ENCODE assay signal across 8 mouse cellular contexts in genomic region chr19:46562132-46562531, GRCm38 (mm10). TPM values are rescaled to one million over a fixed set of nuclear protein-coding genes. Genes with fewer than 3 reads are reported as not detected.
A peak's percentile ranks its signal among the peaks of the same experiment; 100 is the strongest.
DNase-seq lines count a peak whose midpoint lies in the region; ATAC-seq and TF ChIP-seq lines count a peak whose summit lies in the region.
"Had no signal": no experiment of that assay in that cellular context is flagged by ENCODE, and none has a peak within 500 bp of the region (broad histone marks: within the 10 kb centered on the region; RNA-seq: fewer than 3 reads in every experiment).

No protein-coding gene starts in this region.

- no peak overlapping the region for H3K27ac ChIP-seq in kidney, postnatal 0 days
- H3K27ac ChIP-seq: limb, embryonic 12.5 days had no signal

- intact Hi-C loops in gastrocnemius, postnatal 14 days (cut with DNase I; ENCODE audit: low total_unique reads): no loop called here

- WGBS in kidney, postnatal 0 days: 34% methylated on average over 1 of the region's 1 CpGs

- peak; percentile 58 for DNase-seq in MN1 (ENCODE audit: low spot score)
- peak; percentile 77 to 85 for DNase-seq in cerebellum, postnatal 14 days
- peak; percentile 81 for DNase-seq in gastrocnemius, postnatal 14 days
- DNase-seq in kidney, postnatal 0 days (ENCODE audit: low spot score): peak; percentile 85
- DNase-seq in lung, adult 18-20 months: peak; percentile 45 to 71
- peak; percentile 76 for DNase-seq in retina, postnatal 1 day

- H3K36me3 ChIP-seq in kidney, postnatal 0 days (ENCODE audit: insufficient read depth, low read length): 0 out of 2 replicates have a peak, but pooled peaks cover 8% of the 10 kb centered on the region

- H3K4me2 ChIP-seq in kidney, postnatal 0 days (ENCODE audit: low read length): no peak overlapping the region
- H3K4me2 ChIP-seq: limb, embryonic 12.5 days had no signal

- ATAC-seq in CD4-positive, CD25-positive, alpha-beta regulatory T cell, adult 4 months: peak; percentile 37
- ATAC-seq in kidney, postnatal 0 days (replicated peaks; ENCODE audit: low FRiP score, low read depth): 0 out of 2 replicates have a peak, but pooled peaks have one; percentile 38

- no peaks in the 10 kb centered on the region for H3K4me1 ChIP-seq in kidney, postnatal 0 days (replicated peaks; ENCODE audit: insufficient read depth, low read length)

- H3K27me3 ChIP-seq in kidney, postnatal 0 days (ENCODE audit: insufficient read depth, low read length): no peaks in the 10 kb centered on the region
- H3K27me3 ChIP-seq: limb, embryonic 12.5 days had no signal

- no peak overlapping the region for H3K9ac ChIP-seq in kidney, postnatal 0 days (ENCODE audit: low read depth, low read length)
- H3K9ac ChIP-seq: limb, embryonic 12.5 days had no signal

- TF ChIP-seq CTCF in kidney, postnatal 0 days (IDR thresholded peaks at IDR 0.05; ENCODE audit: low read depth): peak; percentile 91

- H3K9me3 ChIP-seq in kidney, postnatal 0 days (replicated peaks; ENCODE audit: low read length): no peaks in the 10 kb centered on the region
- H3K9me3 ChIP-seq: limb, embryonic 12.5 days had no signal

- no peak overlapping the region for H3K4me3 ChIP-seq in kidney, postnatal 0 days (replicated peaks; ENCODE audit: low read depth, low read length)
- H3K4me3 ChIP-seq: limb, embryonic 12.5 days had no signal

RNA-seq across cellular contexts. Expression of gene Arl3, which starts 10.9 kb away (rescaled TPM):
- polyA plus RNA-seq in CD4-positive, CD25-positive, alpha-beta regulatory T cell, adult 4 months (2017; shearing (Covaris generic)): 10 to 100 TPM; 29.0 to 34.9 TPM
- 10 to 100 TPM; 47.1 to 56.5 TPM for total RNA-seq in gastrocnemius, postnatal 14 days (2021)
- 96.6 and 105 TPM in 2 replicates for polyA plus RNA-seq in kidney, postnatal 0 days (2015; fragmentation: Nextera tagmentation; extraction: Ambion mirVana)

RNA-seq across cellular contexts. Expression of gene Sfxn2, which starts 11.0 kb away (rescaled TPM):
- 10 to 100 TPM in 1 of 2 experiments, 1 to 10 TPM in 1; 6.2 to 13.4 TPM for polyA plus RNA-seq in CD4-positive, CD25-positive, alpha-beta regulatory T cell, adult 4 months (2017; shearing (Covaris generic))
- total RNA-seq in gastrocnemius, postnatal 14 days (2021): 1 to 10 TPM; 2.8 to 3.4 TPM
- polyA plus RNA-seq in kidney, postnatal 0 days (2015; fragmentation: Nextera tagmentation; extraction: Ambion mirVana): 47.1 and 50.0 TPM in 2 replicates

RNA-seq across cellular contexts. Expression of gene Wbp1l, which starts 36.8 kb away (rescaled TPM):
- polyA plus RNA-seq in CD4-positive, CD25-positive, alpha-beta regulatory T cell, adult 4 months (2017; shearing (Covaris generic)): 10 to 100 TPM; 19.2 to 20.8 TPM
- total RNA-seq in gastrocnemius, postnatal 14 days (2021): 10 to 100 TPM; 30.4 to 38.5 TPM
- polyA plus RNA-seq in kidney, postnatal 0 days (2015; fragmentation: Nextera tagmentation; extraction: Ambion mirVana): 35.6 and 39.9 TPM in 2 replicates
